In genomic region chr6:125418744-125419143, GRCm38 (mm10) we compare ENCODE assay signal across 9 mouse cellular contexts. TPM values are rescaled to one million over a fixed set of nuclear protein-coding genes. Genes with fewer than 3 reads are reported as not detected.
DNase-seq lines count a peak whose midpoint lies in the region; ATAC-seq and TF ChIP-seq lines count a peak whose summit lies in the region.
"Had no signal": no experiment of that assay in that cellular context is flagged by ENCODE, and none has a peak within 500 bp of the region (broad histone marks: within the 10 kb centered on the region; RNA-seq: fewer than 3 reads in every experiment).

No protein-coding gene starts in this region.

- TF ChIP-seq RAD21 in CH12.LX (IDR thresholded peaks at IDR 0.05; ENCODE audit: low read depth, low read length) = peak; percentile 97

- in situ Hi-C loops in CH12.LX (cut with MboI; ENCODE audit: low pct_ligation_motif_present, low pct_unique_long_range_greater_than_20kb, low sequenced_read_pairs) = no loop called here

- WGBS in forebrain, embryonic 11.5 days = 17% methylated on average over 9 of the region's 9 CpGs
- 14% methylated on average over 9 of the region's 9 CpGs for WGBS in heart, postnatal 0 days
- WGBS in liver, postnatal 0 days (ENCODE audit: insufficient replicate concordance) = 13% methylated on average over 9 of the region's 9 CpGs
- 16% methylated on average over 9 of the region's 9 CpGs for WGBS in neural tube, embryonic 14.5 days
- WGBS in stomach, postnatal 0 days = 5% methylated on average over 9 of the region's 9 CpGs

- H3K4me3 ChIP-seq in CH12.LX (replicated peaks in 1 of 3; ENCODE audit: low read depth in 2 of 3, low read length in 2 of 3, poor library complexity in 1 of 3) = no peak overlapping the region
- no peak overlapping the region for H3K4me3 ChIP-seq in forebrain, embryonic 11.5 days (ENCODE audit: low read depth, low read length)
- H3K4me3 ChIP-seq in heart, postnatal 0 days (ENCODE audit: low read depth, low read length) = no peak overlapping the region
- H3K4me3 ChIP-seq in liver, postnatal 0 days (ENCODE audit: low read depth, low read length) = no peak overlapping the region
- H3K4me3 ChIP-seq in neural tube, embryonic 14.5 days (ENCODE audit: low read depth, low read length) = no peak overlapping the region
- no peak overlapping the region for H3K4me3 ChIP-seq in stomach, postnatal 0 days (ENCODE audit: low read depth, low read length)
- H3K4me3 ChIP-seq: erythroblast, embryonic 14.5 days had no signal

- 0 out of 2 replicates have a peak overlapping the region, but pooled peaks have one; percentile 1 for H3K4me2 ChIP-seq in CH12.LX (ENCODE audit: insufficient read depth, low read depth, poor library complexity, severe bottlenecking)
- no peak overlapping the region for H3K4me2 ChIP-seq in forebrain, embryonic 11.5 days (ENCODE audit: low read depth, low read length, severe bottlenecking)
- no peak overlapping the region for H3K4me2 ChIP-seq in heart, postnatal 0 days (ENCODE audit: low read depth, low read length)
- no peak overlapping the region for H3K4me2 ChIP-seq in liver, postnatal 0 days (ENCODE audit: low read depth, low read length)
- no peak overlapping the region for H3K4me2 ChIP-seq in neural tube, embryonic 14.5 days (ENCODE audit: low read depth, low read length)
- no peak overlapping the region for H3K4me2 ChIP-seq in stomach, postnatal 0 days (replicated peaks; ENCODE audit: low read depth)

- H3K36me3 ChIP-seq in CH12.LX (replicated peaks in 1 of 2; ENCODE audit: control insufficient read depth in 1 of 2, insufficient read depth in 1 of 2, low read length in 1 of 2) = no peaks in the 10 kb centered on the region
- no peaks in the 10 kb centered on the region for H3K36me3 ChIP-seq in forebrain, embryonic 11.5 days (ENCODE audit: control insufficient read depth, insufficient read depth, low read length)
- H3K36me3 ChIP-seq in heart, postnatal 0 days (replicated peaks; ENCODE audit: control insufficient read depth, insufficient read depth, low read length) = no peaks in the 10 kb centered on the region
- no peaks in the 10 kb centered on the region for H3K36me3 ChIP-seq in liver, postnatal 0 days (replicated peaks; ENCODE audit: insufficient read depth, low read length)
- no peaks in the 10 kb centered on the region for H3K36me3 ChIP-seq in neural tube, embryonic 14.5 days (ENCODE audit: control insufficient read depth, insufficient read depth, low read length)
- H3K36me3 ChIP-seq in stomach, postnatal 0 days (ENCODE audit: control insufficient read depth, insufficient read depth, low read length) = no peaks in the 10 kb centered on the region

- no peak overlapping the region for H3K27ac ChIP-seq in CH12.LX (ENCODE audit: insufficient read depth, low read depth)
- H3K27ac ChIP-seq in forebrain, embryonic 11.5 days (ENCODE audit: low read depth, low read length) = no peak overlapping the region
- no peak overlapping the region for H3K27ac ChIP-seq in heart, postnatal 0 days (ENCODE audit: low read depth)
- H3K27ac ChIP-seq in liver, postnatal 0 days (ENCODE audit: low read depth) = no peak overlapping the region
- H3K27ac ChIP-seq in neural tube, embryonic 14.5 days (ENCODE audit: low read depth, low read length) = no peak overlapping the region
- H3K27ac ChIP-seq in stomach, postnatal 0 days (replicated peaks) = no peak overlapping the region

- peak; percentile 74 for DNase-seq in CH12.LX (ENCODE audit: extremely low read depth)
- peak; percentile 62 for DNase-seq in c-Kit-negative CD71-positive TER-119-positive erythroid progenitor cells, embryonic 14.5 days (ENCODE audit: low read depth, low spot score)
- peak; percentile 92 for DNase-seq in forebrain, embryonic 11.5 days (ENCODE audit: low spot score)
- DNase-seq in heart, postnatal 0 days (ENCODE audit: low spot score) = peak; percentile 80
- DNase-seq in kidney, postnatal 14 days = peak; percentile 78
- peak; percentile 87 for DNase-seq in liver, postnatal 0 days
- peak; percentile 87 for DNase-seq in stomach, postnatal 0 days (ENCODE audit: low spot score)

- peak; percentile 51 to 97 for TF ChIP-seq CTCF in CH12.LX (conservative IDR thresholded peaks at IDR 0.05 in 1 of 2, IDR thresholded peaks at IDR 0.05 in 1 of 2; ENCODE audit: low read depth in 2 of 2, low read length in 2 of 2)
- peak; percentile 87 for TF ChIP-seq CTCF in heart, postnatal 0 days (IDR thresholded peaks at IDR 0.05; ENCODE audit: low read depth)
- peak; percentile 90 for TF ChIP-seq CTCF in liver, postnatal 0 days (IDR thresholded peaks at IDR 0.05; ENCODE audit: low read depth)
- TF ChIP-seq CTCF in stomach, postnatal 0 days (IDR thresholded peaks at IDR 0.05; ENCODE audit: low read depth) = peak; percentile 91

- H3K9me3 ChIP-seq in CH12.LX (replicated peaks; ENCODE audit: low read length) = no peaks in the 10 kb centered on the region
- H3K9me3 ChIP-seq in forebrain, embryonic 11.5 days (ENCODE audit: control insufficient read depth, low read length) = no peaks in the 10 kb centered on the region
- no peaks in the 10 kb centered on the region for H3K9me3 ChIP-seq in heart, postnatal 0 days (replicated peaks; ENCODE audit: control insufficient read depth, low read length)
- H3K9me3 ChIP-seq in liver, postnatal 0 days (ENCODE audit: low read length) = no peaks in the 10 kb centered on the region
- no peaks in the 10 kb centered on the region for H3K9me3 ChIP-seq in neural tube, embryonic 14.5 days (ENCODE audit: control insufficient read depth, low read length)
- H3K9me3 ChIP-seq in stomach, postnatal 0 days (ENCODE audit: control insufficient read depth, low read length) = no peaks in the 10 kb centered on the region

- H3K27me3 ChIP-seq in CH12.LX (replicated peaks) = peaks cover 58% of the 10 kb centered on the region
- no peaks in the 10 kb centered on the region for H3K27me3 ChIP-seq in forebrain, embryonic 11.5 days (ENCODE audit: control insufficient read depth, insufficient read depth, low read length)
- H3K27me3 ChIP-seq in heart, postnatal 0 days (ENCODE audit: control insufficient read depth, insufficient read depth, low read length) = peaks cover 5% of the 10 kb centered on the region; the same call in 1 of the 2 replicates
- H3K27me3 ChIP-seq in liver, postnatal 0 days (ENCODE audit: insufficient read depth, low read length) = no peaks in the 10 kb centered on the region
- H3K27me3 ChIP-seq in neural tube, embryonic 14.5 days (ENCODE audit: control insufficient read depth, insufficient read depth, low read length) = no peaks in the 10 kb centered on the region
- H3K27me3 ChIP-seq in stomach, postnatal 0 days (ENCODE audit: control insufficient read depth, insufficient read depth, low read length) = no peaks in the 10 kb centered on the region

- no peaks in the 10 kb centered on the region for H3K79me2 ChIP-seq in CH12.LX (replicated peaks; ENCODE audit: control insufficient read depth, extremely low read depth, insufficient read depth, poor library complexity, severe bottlenecking)

- no peak overlapping the region for H3K9ac ChIP-seq in CH12.LX (ENCODE audit: insufficient read depth, low read depth)
- no peak overlapping the region for H3K9ac ChIP-seq in forebrain, embryonic 11.5 days (ENCODE audit: low read length)
- no peak overlapping the region for H3K9ac ChIP-seq in heart, postnatal 0 days (replicated peaks; ENCODE audit: low read depth, low read length)
- no peak overlapping the region for H3K9ac ChIP-seq in liver, postnatal 0 days (replicated peaks)
- H3K9ac ChIP-seq in neural tube, embryonic 14.5 days (replicated peaks; ENCODE audit: low read depth, low read length) = no peak overlapping the region
- H3K9ac ChIP-seq in stomach, postnatal 0 days (ENCODE audit: low read length) = no peak overlapping the region

- ATAC-seq in forebrain, embryonic 11.5 days (replicated peaks; ENCODE audit: low FRiP score) = peak; percentile 51
- ATAC-seq in heart, postnatal 0 days (ENCODE audit: insufficient read depth, low read depth) = peak; percentile 62
- peak; percentile 54 for ATAC-seq in liver, postnatal 0 days
- peak; percentile 88 for ATAC-seq in neural tube, embryonic 14.5 days (ENCODE audit: low read depth)
- ATAC-seq in stomach, postnatal 0 days (ENCODE audit: low FRiP score, low TSS enrichment) = peak; percentile 72

- no peak for TF ChIP-seq EP300 in CH12.LX (IDR thresholded peaks at IDR 0.05; ENCODE audit: low read length)
- no peak for TF ChIP-seq EP300 in heart, postnatal 0 days (IDR thresholded peaks at IDR 0.05; ENCODE audit: low read depth)
- no peak for TF ChIP-seq EP300 in liver, postnatal 0 days (IDR thresholded peaks at IDR 0.05; ENCODE audit: low read depth)
- no peak for TF ChIP-seq EP300 in stomach, postnatal 0 days (optimal IDR thresholded peaks at IDR 0.05)

- dilution Hi-C loops in CH12.LX (cut with MboI; ENCODE audit: extremely low pct_ligation_motif_present, extremely low pct_unique_long_range_greater_than_20kb, low sequenced_read_pairs) = no loop called here

- no peak for TF ChIP-seq POLR2A in CH12.LX (IDR thresholded peaks at IDR 0.05; ENCODE audit: low read depth, low read length)

- H3K4me1 ChIP-seq in CH12.LX (ENCODE audit: control insufficient read depth in 1 of 2, insufficient read depth in 2 of 2) = peaks cover 3 to 6% of the 10 kb centered on the region in 2 experiments; a peak in 1 of 4 replicates
- H3K4me1 ChIP-seq in forebrain, embryonic 11.5 days (replicated peaks; ENCODE audit: control insufficient read depth, insufficient read depth, low read length) = peaks cover 2% of the 10 kb centered on the region; the same call in 1 of the 2 replicates
- no peaks in the 10 kb centered on the region for H3K4me1 ChIP-seq in heart, postnatal 0 days (ENCODE audit: control insufficient read depth, insufficient read depth)
- H3K4me1 ChIP-seq in liver, postnatal 0 days (ENCODE audit: insufficient read depth) = peaks cover 8% of the 10 kb centered on the region; the same call in 1 of the 2 replicates
- no peaks in the 10 kb centered on the region for H3K4me1 ChIP-seq in neural tube, embryonic 14.5 days (ENCODE audit: control insufficient read depth, insufficient read depth, low read length)
- no peaks in the 10 kb centered on the region for H3K4me1 ChIP-seq in stomach, postnatal 0 days (replicated peaks; ENCODE audit: control insufficient read depth, insufficient read depth)

TF ChIP-seq in CH12.LX, 34 proteins besides CTCF, POLR2A, EP300 and RAD21 (continues in another document):
- TF ChIP-seq SMC3 (IDR thresholded peaks at IDR 0.05; ENCODE audit: low read depth, low read length) = peak; percentile 97
- TF ChIP-seq HCFC1 (IDR thresholded peaks at IDR 0.05; ENCODE audit: low read depth, low read length) = no peak

RNA-seq across cellular contexts. Expression of gene Plekhg6, which starts 38.2 kb away (rescaled TPM):
- total RNA-seq in CH12.LX (2012; rRNA removed) = not detected in 2 replicates
- not detected in 2 replicates for total RNA-seq in CH12.LX (2014; rRNA removed)
- not detected in 2 replicates for polyA plus RNA-seq in CH12.LX (2012; ENCODE audit: insufficient read length, low read depth)
- 0.12 and 0.19 TPM in 2 replicates for polyA plus RNA-seq in forebrain, embryonic 11.5 days (2014; fragmentation: Nextera tagmentation; extraction: Ambion mirVana)
- not detected in 2 replicates for total RNA-seq in heart, postnatal 0 days (2014; rRNA removed; ENCODE audit: low replicate concordance)
- polyA plus RNA-seq in heart, postnatal 0 days (2015; fragmentation: Nextera tagmentation; extraction: Ambion mirVana) = 0.05 and 0.10 TPM in 2 replicates
- polyA plus RNA-seq in liver, postnatal 0 days (2015; fragmentation: Nextera tagmentation; extraction: Ambion mirVana) = 1.1 and 1.2 TPM in 2 replicates
- polyA plus RNA-seq in neural tube, embryonic 14.5 days (2014; fragmentation: Nextera tagmentation; extraction: Ambion mirVana) = 0.09 and 0.13 TPM in 2 replicates
- polyA plus RNA-seq in stomach, postnatal 0 days (2015; fragmentation: Nextera tagmentation; extraction: Ambion mirVana) = 6.3 and 6.7 TPM in 2 replicates
- polyA plus RNA-seq: erythroblast, embryonic 14.5 days had no signal
